In genomic region chr1:65037542-65037941, GRCm38 (mm10) we compare ENCODE assay signal across 40 mouse cellular contexts. TPM values are rescaled to one million over a fixed set of nuclear protein-coding genes. Genes with fewer than 3 reads are reported as not detected.
"Had no signal": no experiment of that assay in that cellular context is flagged by ENCODE, and none has a peak within 500 bp of the region (broad histone marks: within the 10 kb centered on the region; RNA-seq: fewer than 3 reads in every experiment).

No protein-coding gene starts in this region.

- H3K9ac ChIP-seq: heart, embryonic 12.5 days; hindbrain, embryonic 12.5 days; hindbrain, embryonic 14.5 days; intestine, embryonic 15.5 days; kidney, embryonic 15.5 days; limb, embryonic 12.5 days; liver, embryonic 13.5 days; liver, embryonic 15.5 days had no signal

- H3K27ac ChIP-seq: gastrocnemius, adult 2 months; heart, embryonic 10.5 days; hindbrain, embryonic 10.5 days; hindbrain, embryonic 12.5 days; hindbrain, embryonic 14.5 days; intestine, embryonic 15.5 days; kidney, embryonic 15.5 days; kidney, postnatal 0 days; layer of hippocampus, adult 2 months; left cerebral cortex, adult 2 months; limb, embryonic 10.5 days; limb, embryonic 12.5 days; liver, embryonic 13.5 days; liver, embryonic 15.5 days had no signal

- ATAC-seq: hindbrain, embryonic 16.5 days; inflammation-experienced regulatory T-cells, adult 6 months; intestine, embryonic 15.5 days had no signal

- H3K9me3 ChIP-seq: heart, embryonic 10.5 days; hindbrain, embryonic 10.5 days; hindbrain, embryonic 12.5 days; intestine, embryonic 15.5 days; kidney, embryonic 15.5 days; limb, embryonic 10.5 days; limb, embryonic 12.5 days; liver, embryonic 13.5 days; liver, embryonic 15.5 days had no signal

- H3K36me3 ChIP-seq: heart, embryonic 10.5 days; heart, embryonic 12.5 days; hindbrain, embryonic 10.5 days; hindbrain, embryonic 12.5 days; intestine, embryonic 15.5 days; kidney, embryonic 15.5 days; limb, embryonic 10.5 days; limb, embryonic 12.5 days; liver, embryonic 13.5 days; liver, embryonic 15.5 days had no signal

- H3K4me2 ChIP-seq: heart, embryonic 12.5 days; hindbrain, embryonic 12.5 days; hindbrain, embryonic 14.5 days; intestine, embryonic 15.5 days; kidney, embryonic 15.5 days; limb, embryonic 12.5 days; liver, embryonic 11.5 days; liver, embryonic 13.5 days; liver, embryonic 15.5 days had no signal

- H3K4me3 ChIP-seq: gastrocnemius, adult 2 months; heart, embryonic 10.5 days; heart, embryonic 12.5 days; hindbrain, embryonic 10.5 days; hindbrain, embryonic 12.5 days; intestine, embryonic 15.5 days; kidney, embryonic 15.5 days; layer of hippocampus, adult 2 months; left cerebral cortex, adult 2 months; limb, embryonic 10.5 days; limb, embryonic 12.5 days; liver, embryonic 13.5 days; liver, embryonic 15.5 days had no signal

- DNase-seq: gastrocnemius, adult 2 months; gastrocnemius, postnatal 10 days; gastrocnemius, postnatal 25 days; heart, adult 18-20 months; heart, postnatal 10 days; heart, postnatal 4 days; kidney, adult 11 months; kidney, adult 2 months; kidney, adult 9 months; kidney, postnatal 25 days; kidney, postnatal 4 days; liver; liver, embryonic 13.5 days had no signal

- H3K27me3 ChIP-seq: heart, embryonic 12.5 days; hindbrain, embryonic 12.5 days; intestine, embryonic 15.5 days; kidney, embryonic 15.5 days; limb, embryonic 12.5 days; liver, embryonic 13.5 days; liver, embryonic 15.5 days had no signal

- H3K4me1 ChIP-seq: hindbrain, embryonic 10.5 days; hindbrain, embryonic 12.5 days; intestine, embryonic 15.5 days; kidney, embryonic 15.5 days; limb, embryonic 10.5 days; liver, embryonic 13.5 days; liver, embryonic 15.5 days had no signal

RNA-seq across cellular contexts. Expression of gene Akr1cl, which starts 5.0 kb away (rescaled TPM):
- total RNA-seq: gastrocnemius, adult 2 months; gastrocnemius, postnatal 10 days; gastrocnemius, postnatal 25 days; gastrocnemius, postnatal 4 days; granulocyte monocyte progenitor cell, adult 5-6 weeks; heart, postnatal 25 days; layer of hippocampus, adult 2 months; layer of hippocampus, postnatal 10 days; layer of hippocampus, postnatal 25 days; left cerebral cortex, adult 2 months; left cerebral cortex, postnatal 14 days; left cerebral cortex, postnatal 36 days had no signal
- polyA plus RNA-seq: hindbrain, embryonic 14.5 days; hindbrain, embryonic 16.5 days; limb, embryonic 12.5 days; liver, embryonic 11.5 days; liver, embryonic 13.5 days had no signal

RNA-seq across cellular contexts. Expression of gene Cryge, which starts 13.4 kb away (rescaled TPM):
- total RNA-seq: gastrocnemius, adult 2 months; gastrocnemius, postnatal 10 days; gastrocnemius, postnatal 25 days; gastrocnemius, postnatal 4 days; granulocyte monocyte progenitor cell, adult 5-6 weeks; heart, adult 18-20 months; heart, adult 8-10 months; heart, postnatal 10 days; heart, postnatal 25 days; heart, postnatal 4 days; layer of hippocampus, adult 2 months; layer of hippocampus, postnatal 10 days; layer of hippocampus, postnatal 25 days; left cerebral cortex, adult 2 months; left cerebral cortex, postnatal 14 days; left cerebral cortex, postnatal 36 days had no signal
- polyA plus RNA-seq: heart, embryonic 10.5 days; heart, embryonic 12.5 days; heart, embryonic 14.5 days; heart, embryonic 16.5 days; hindbrain, embryonic 12.5 days; hindbrain, embryonic 14.5 days; hindbrain, embryonic 16.5 days; inflammation-experienced regulatory T-cells, adult 6 months; intestine, embryonic 15.5 days; kidney, adult 2 months; kidney, embryonic 15.5 days; limb, embryonic 10.5 days; limb, embryonic 12.5 days; limb, embryonic 14.5 days; liver, embryonic 11.5 days; liver, embryonic 13.5 days; liver, embryonic 15.5 days had no signal

RNA-seq across cellular contexts. Expression of gene Crygd, which starts 25.7 kb away (rescaled TPM):
- total RNA-seq: gastrocnemius, adult 2 months; gastrocnemius, postnatal 10 days; gastrocnemius, postnatal 25 days; gastrocnemius, postnatal 4 days; granulocyte monocyte progenitor cell, adult 5-6 weeks; heart, adult 18-20 months; heart, adult 8-10 months; heart, postnatal 10 days; heart, postnatal 25 days; heart, postnatal 4 days; layer of hippocampus, adult 2 months; layer of hippocampus, postnatal 10 days; layer of hippocampus, postnatal 25 days; left cerebral cortex, adult 2 months; left cerebral cortex, postnatal 14 days; left cerebral cortex, postnatal 36 days had no signal
- polyA plus RNA-seq: heart, embryonic 10.5 days; heart, embryonic 12.5 days; heart, embryonic 14.5 days; heart, embryonic 16.5 days; hindbrain, embryonic 10.5 days; hindbrain, embryonic 12.5 days; hindbrain, embryonic 14.5 days; hindbrain, embryonic 16.5 days; inflammation-experienced regulatory T-cells, adult 6 months; intestine, embryonic 15.5 days; kidney, adult 2 months; kidney, embryonic 15.5 days; kidney, postnatal 0 days; limb, embryonic 10.5 days; limb, embryonic 12.5 days; limb, embryonic 14.5 days; liver, embryonic 11.5 days; liver, embryonic 13.5 days; liver, embryonic 15.5 days had no signal

RNA-seq across cellular contexts. Expression of gene Crygc, which starts 35.9 kb away (rescaled TPM):
- total RNA-seq: gastrocnemius, adult 2 months; gastrocnemius, postnatal 10 days; gastrocnemius, postnatal 25 days; gastrocnemius, postnatal 4 days; granulocyte monocyte progenitor cell, adult 5-6 weeks; heart, adult 18-20 months; heart, adult 8-10 months; heart, postnatal 10 days; heart, postnatal 25 days; heart, postnatal 4 days; layer of hippocampus, adult 2 months; layer of hippocampus, postnatal 10 days; layer of hippocampus, postnatal 25 days; left cerebral cortex, adult 2 months; left cerebral cortex, postnatal 14 days; left cerebral cortex, postnatal 36 days had no signal
- polyA plus RNA-seq: heart, embryonic 10.5 days; heart, embryonic 12.5 days; heart, embryonic 14.5 days; heart, embryonic 16.5 days; hindbrain, embryonic 12.5 days; hindbrain, embryonic 14.5 days; hindbrain, embryonic 16.5 days; inflammation-experienced regulatory T-cells, adult 6 months; intestine, embryonic 15.5 days; kidney, adult 2 months; kidney, embryonic 15.5 days; kidney, postnatal 0 days; limb, embryonic 10.5 days; limb, embryonic 12.5 days; limb, embryonic 14.5 days; liver, embryonic 11.5 days; liver, embryonic 13.5 days; liver, embryonic 15.5 days had no signal

RNA-seq across cellular contexts. Expression of gene Crygb, which starts 44.5 kb away (rescaled TPM):
- total RNA-seq: gastrocnemius, adult 2 months; gastrocnemius, postnatal 10 days; gastrocnemius, postnatal 25 days; gastrocnemius, postnatal 4 days; granulocyte monocyte progenitor cell, adult 5-6 weeks; heart, adult 18-20 months; heart, adult 8-10 months; heart, postnatal 10 days; heart, postnatal 25 days; heart, postnatal 4 days; layer of hippocampus, adult 2 months; layer of hippocampus, postnatal 10 days; layer of hippocampus, postnatal 25 days; left cerebral cortex, adult 2 months; left cerebral cortex, postnatal 14 days; left cerebral cortex, postnatal 36 days had no signal
- polyA plus RNA-seq: heart, embryonic 10.5 days; hindbrain, embryonic 10.5 days; hindbrain, embryonic 12.5 days; inflammation-experienced regulatory T-cells, adult 6 months; intestine, embryonic 15.5 days; kidney, adult 2 months; kidney, embryonic 15.5 days; kidney, postnatal 0 days; limb, embryonic 10.5 days; limb, embryonic 12.5 days; liver, embryonic 11.5 days; liver, embryonic 13.5 days; liver, embryonic 15.5 days had no signal
